ENCODE assay signal across 10 mouse cellular contexts in genomic region chr5:76815786-76816455, GRCm38 (mm10).
A peak's percentile ranks its signal among the peaks of the same experiment; 100 is the strongest.
DNase-seq lines count a peak whose midpoint lies in the region; ATAC-seq and TF ChIP-seq lines count a peak whose summit lies in the region.
"Had no signal": no experiment of that assay in that cellular context is flagged by ENCODE, and none has a peak within 500 bp of the region (broad histone marks: within the 10 kb centered on the region; RNA-seq: fewer than 3 reads in every experiment).

No protein-coding gene starts in this region.

- WGBS in heart, embryonic 10.5 days = 56% methylated on average over 13 of the region's 13 CpGs

- H3K4me1 ChIP-seq in heart, embryonic 10.5 days = peaks cover 10% of the 10 kb centered on the region; the same call in 1 of the 2 replicates
- H3K4me1 ChIP-seq: embryonic facial prominence, embryonic 12.5 days; liver, embryonic 15.5 days had no signal

- no peaks in the 10 kb centered on the region for H3K27me3 ChIP-seq in heart, embryonic 10.5 days (ENCODE audit: insufficient read depth, poor library complexity, severe bottlenecking)
- no peaks in the 10 kb centered on the region for H3K27me3 ChIP-seq in Patski
- H3K27me3 ChIP-seq: embryonic facial prominence, embryonic 12.5 days; liver, embryonic 15.5 days had no signal

- TF ChIP-seq CTCF in Patski (IDR thresholded peaks at IDR 0.05) = no peak

- no peaks in the 10 kb centered on the region for H3K36me3 ChIP-seq in heart, embryonic 10.5 days
- H3K36me3 ChIP-seq: embryonic facial prominence, embryonic 12.5 days; liver, embryonic 15.5 days had no signal

- peak; percentile 93 for DNase-seq in heart, adult 11 months
- no peak for DNase-seq in heart, embryonic 10.5 days (ENCODE audit: low spot score)
- DNase-seq in Patski (ENCODE audit: low read depth, low spot score) = peak; percentile 79
- DNase-seq in gastrocnemius, adult 8-10 months (ENCODE audit: low spot score in 2 of 2) = peak; percentile 8 to 20
- peak; percentile 71 for DNase-seq in kidney, adult 18-20 months
- DNase-seq in embryo, embryonic 9.5 days (ENCODE audit: extremely low spot score) = no peak
- no peak for DNase-seq in layer of hippocampus, adult 9-10 months (ENCODE audit: low spot score)
- DNase-seq in right cerebral cortex, postnatal 4 days = no peak

- H3K4me3 ChIP-seq in heart, embryonic 10.5 days = no peak overlapping the region
- H3K4me3 ChIP-seq: embryonic facial prominence, embryonic 12.5 days; liver, embryonic 15.5 days had no signal

- in situ Hi-C loops in Patski (cut with MboI; ENCODE audit: low pct_unique_long_range_greater_than_20kb) = no loop called here

- peak; percentile 89 for ATAC-seq in Patski

- H3K27ac ChIP-seq in heart, embryonic 10.5 days = no peak overlapping the region
- H3K27ac ChIP-seq: embryonic facial prominence, embryonic 12.5 days; liver, embryonic 15.5 days had no signal

- H3K9me3 ChIP-seq in heart, embryonic 10.5 days = no peaks in the 10 kb centered on the region
- H3K9me3 ChIP-seq: embryonic facial prominence, embryonic 12.5 days; liver, embryonic 15.5 days had no signal

- CTCF ChIA-PET in Patski (lab: Charles Lee) = interaction anchor here (0.6 to 2.3 kb wide), 4 partner anchors 13 to 48 kb away, joined by 3 to 7 read pairs (median 5); no protein-coding TSS in a partner anchor

- POLR2A ChIA-PET in Patski (lab: Charles Lee) = no interaction called here

Comparison
In these comparisons a context has a peak if more than half of its experiments do, and no peak if none do; other contexts are left out.
1. DNase-seq: peak in heart, adult 11 months (single experiment), Patski (single experiment), gastrocnemius, adult 8-10 months (2 of 2) and kidney, adult 18-20 months (single experiment); none in heart, embryonic 10.5 days (single experiment), embryo, embryonic 9.5 days (single experiment), layer of hippocampus, adult 9-10 months (single experiment) and right cerebral cortex, postnatal 4 days (single experiment).